Mouse (Mus musculus) left cerebral cortex, postnatal 25 days (tissue): ENCODE measurements around the gene Fcamr. TPM values are rescaled to one million over a fixed set of nuclear protein-coding genes. Genes with fewer than 3 reads are reported as not detected.

Experiments used
- DNase-seq, 2 experiments: peaks; one replicate each; pipeline ENCODE4 v3.0.0; 2022; ENCODE audit warnings: low spot score in 2 of 2, mixed read lengths in 1 of 2
- intact Hi-C: fragments of 180-260 bp; cut with DNase I; formaldehyde crosslinking; loops from one replicate; pipeline ENCODE4 v1.15.1; 2025
- total RNA-seq, 2 experiments: library from RNA; stranded (reverse); gene quantifications; 2 replicates each; pipeline ENCODE4 v1.2.3; 2021

Gene Fcamr
- total RNA-seq = not detected

DNA sequence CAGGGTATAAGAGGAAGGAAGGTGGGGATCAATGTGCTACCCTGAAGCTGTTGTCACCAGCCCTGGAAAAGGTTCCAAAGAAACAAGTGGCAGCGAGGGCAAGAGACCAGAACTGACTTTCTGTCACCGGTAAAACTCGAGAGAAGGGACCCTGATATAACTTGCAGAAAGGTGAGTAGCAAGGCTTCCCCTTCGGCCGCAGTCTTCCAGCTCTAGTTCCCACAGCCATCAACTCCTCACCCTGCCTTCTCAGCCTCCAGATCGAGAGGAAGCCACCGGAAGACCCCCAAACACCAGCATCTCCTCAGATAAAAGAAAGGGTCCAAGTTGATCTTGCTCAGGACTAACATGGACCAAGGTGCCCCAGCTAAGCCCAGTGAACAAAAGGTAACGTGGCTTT, at the start of gene Fcamr:
Gene Fcamr, plus strand, starts transcription at position 301 of the 400 bp plus-strand sequence.
- intact Hi-C loops = no loop called here
- DNase-seq = no peak

DNA sequence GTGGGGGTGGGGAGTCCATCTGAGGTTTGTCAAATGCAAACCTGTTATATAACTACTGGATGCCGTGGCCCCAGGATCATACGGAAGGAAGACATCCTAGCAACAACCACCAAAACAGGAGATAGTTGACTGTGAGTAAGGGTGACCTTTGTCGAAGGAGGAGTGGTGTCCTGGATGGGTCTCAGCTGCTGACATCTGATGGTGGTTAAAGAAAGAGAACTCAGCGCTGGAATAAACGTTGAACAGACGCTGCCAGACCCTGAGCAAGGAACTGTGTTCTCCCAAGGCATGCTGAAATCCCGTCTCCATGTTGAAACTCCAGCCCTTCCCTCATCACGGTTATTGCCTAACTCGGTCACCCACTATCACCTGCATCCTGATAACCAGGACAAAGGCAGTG, 41.0 kb upstream of the Fcamr start:
- DNase-seq = no peak
- intact Hi-C loops = no loop called here

DNA sequence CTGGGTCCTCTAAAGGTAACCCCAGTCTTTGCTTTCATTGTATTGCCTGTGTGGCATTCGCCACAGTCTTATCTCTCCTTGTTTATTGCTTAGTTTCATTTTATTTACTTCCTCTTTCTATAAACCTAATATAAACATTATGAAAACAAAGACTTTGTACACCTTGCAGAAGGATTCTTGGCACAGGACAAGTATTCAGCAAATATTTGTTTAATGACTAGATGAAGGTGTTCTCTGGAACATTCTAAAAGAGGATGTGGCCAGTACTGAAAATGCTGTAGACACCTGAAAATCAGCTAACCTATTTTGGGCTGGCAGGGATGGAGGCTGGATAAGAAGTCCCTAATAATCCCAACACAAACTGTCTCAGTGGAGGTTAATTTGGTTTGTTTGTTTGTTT, 39.1 kb upstream of the Fcamr start:
- DNase-seq = no peak
- intact Hi-C loops = no loop called here

DNA sequence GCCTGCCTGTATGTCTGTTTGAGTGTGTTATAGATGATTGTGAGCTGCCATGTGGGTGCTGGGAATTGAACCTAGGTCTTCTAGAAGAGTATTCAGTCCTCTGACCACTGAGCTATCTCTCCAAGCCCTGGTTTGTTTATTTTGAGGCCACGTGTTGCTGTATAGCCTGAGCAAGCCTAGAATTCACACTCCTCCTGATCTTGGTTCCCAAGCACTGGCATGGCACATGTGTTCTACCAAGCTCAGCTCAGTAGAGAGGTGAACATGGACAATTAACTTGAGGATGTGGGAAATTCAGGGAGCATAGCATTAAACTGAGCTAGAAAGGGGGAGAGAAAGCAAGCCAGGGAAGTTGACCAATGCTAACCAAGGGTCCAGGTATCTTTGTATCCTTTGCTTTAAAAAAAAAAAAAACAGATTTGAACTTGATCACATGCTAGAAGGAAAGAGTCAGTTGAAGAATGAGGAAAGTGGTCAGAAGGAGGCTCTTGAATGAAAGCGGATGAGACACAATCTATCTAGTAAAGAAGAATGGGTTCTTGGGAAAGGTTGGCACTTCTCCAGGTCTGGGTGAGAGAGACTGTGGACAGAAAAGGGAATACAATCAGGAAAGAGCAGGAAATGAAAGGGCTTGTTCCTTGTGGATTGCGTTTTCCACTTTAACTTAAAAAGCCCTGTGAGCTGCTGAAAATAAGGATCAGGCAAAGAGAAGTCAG, 38.5 kb upstream of the Fcamr start:
- DNase-seq = no peak
- intact Hi-C loops = no loop called here

DNA sequence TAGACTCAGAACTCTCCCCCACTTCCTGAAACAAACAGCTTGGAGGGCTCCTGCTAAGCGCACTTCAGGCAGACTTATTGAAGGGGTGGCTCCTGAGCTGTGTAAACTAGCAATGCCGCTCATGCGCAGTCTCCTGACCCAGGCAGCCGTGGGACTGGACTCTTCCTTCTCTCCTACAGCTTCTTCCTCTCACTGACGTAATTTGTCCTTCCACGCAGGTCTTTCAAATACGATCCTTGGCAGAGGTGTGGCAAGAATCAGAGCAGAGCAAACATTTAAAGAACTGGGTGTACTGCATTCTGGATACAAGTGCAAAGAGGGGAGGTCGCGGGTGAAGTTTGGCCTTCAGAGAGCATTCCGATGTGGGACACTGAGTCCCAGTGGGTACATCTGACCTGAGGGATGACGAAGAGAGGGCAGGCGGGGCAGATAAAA, 36.7 kb upstream of the Fcamr start:
- no peak for DNase-seq

DNA sequence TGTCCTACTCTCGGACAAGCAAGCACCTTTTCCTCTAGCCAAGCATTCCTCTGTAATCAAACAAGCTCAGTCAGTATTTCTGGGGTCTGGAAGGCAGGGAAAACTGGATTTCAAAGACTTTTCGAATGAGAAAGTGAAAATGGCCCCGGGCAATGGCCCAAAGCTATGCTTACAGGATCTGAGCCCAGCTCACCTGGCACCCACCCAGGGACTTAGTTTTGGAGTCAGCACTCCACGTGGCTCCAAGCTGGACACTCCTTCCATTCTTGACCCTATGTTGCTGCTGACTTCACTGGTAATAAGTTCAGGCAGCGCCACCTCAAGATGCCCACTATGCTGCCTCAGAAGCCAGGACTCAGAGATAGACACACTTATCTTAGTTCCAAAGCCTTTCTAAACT, 33.6 kb upstream of the Fcamr start:
- intact Hi-C loops = no loop called here
- DNase-seq = no peak

More for the DNA sequence above, 36.7 kb upstream of the Fcamr start:
- intact Hi-C loops = no loop called here

DNA sequence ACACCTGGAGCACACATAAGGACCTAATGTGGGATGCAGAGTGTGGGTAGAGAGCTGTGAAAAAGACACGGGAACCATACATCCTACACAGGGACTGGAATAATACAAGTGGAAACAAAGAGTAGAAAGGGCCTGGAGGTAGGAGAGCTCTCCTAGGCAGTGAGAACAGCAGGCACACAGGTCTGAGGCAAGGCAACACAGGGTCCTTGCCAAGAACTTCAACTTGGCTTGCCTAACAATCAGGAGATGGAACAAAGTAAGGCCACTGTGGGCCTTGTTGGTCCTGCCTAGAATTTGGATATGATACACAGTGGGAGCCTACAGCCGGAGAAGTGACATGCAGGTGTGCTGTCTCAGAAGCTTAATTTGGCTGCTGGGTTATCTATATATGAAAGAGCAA, 30.8 kb upstream of the Fcamr start:
- intact Hi-C loops = no loop called here
- DNase-seq = no peak

DNA sequence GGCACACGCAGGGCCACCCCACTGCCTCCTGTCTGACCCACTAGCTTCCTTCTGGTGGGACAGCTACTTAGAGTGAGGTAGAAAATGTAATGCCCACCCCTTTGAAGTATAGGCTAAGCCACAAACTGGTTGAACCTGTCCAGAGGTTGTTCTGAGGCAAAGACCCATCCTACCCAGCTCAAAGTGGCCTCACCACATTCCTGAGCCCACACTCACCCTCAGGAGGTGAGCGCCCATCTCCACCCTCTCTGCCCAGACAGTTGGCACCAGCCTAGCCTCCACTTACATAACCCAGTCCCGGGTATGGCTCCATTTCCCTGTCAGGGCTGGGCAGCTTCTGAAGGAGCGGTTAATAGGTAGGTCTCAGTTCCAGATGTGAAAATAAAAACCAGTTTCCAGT, 30.2 kb upstream of the Fcamr start:
- intact Hi-C loops = no loop called here

DNA sequence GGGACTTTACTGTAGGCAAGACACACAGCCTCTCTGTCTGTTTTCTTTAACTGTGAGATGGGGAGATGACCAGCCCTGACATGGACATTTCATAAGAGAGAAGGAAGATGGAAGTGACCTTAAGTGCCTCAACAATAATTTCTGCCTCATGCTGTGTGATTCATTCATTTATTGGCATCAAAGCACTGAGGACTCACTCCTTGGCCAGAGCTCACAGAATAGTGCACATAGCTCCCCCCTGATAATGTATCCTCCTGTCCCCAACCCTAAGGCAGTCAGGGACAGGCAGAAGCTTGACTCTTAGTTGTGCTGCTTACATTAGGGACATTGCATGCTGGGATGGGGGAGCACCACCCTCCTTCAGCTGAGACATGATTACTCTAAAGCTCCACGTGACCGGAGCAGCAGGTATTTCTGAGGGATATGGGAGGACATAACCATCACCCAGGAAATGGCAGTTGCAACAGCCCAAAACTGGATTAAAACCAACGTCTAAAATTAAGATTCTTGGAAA, 29.7 kb upstream of the Fcamr start:
- intact Hi-C loops = no loop called here
- DNase-seq = no peak

More for the DNA sequence above, 30.2 kb upstream of the Fcamr start:
- DNase-seq = no peak

DNA sequence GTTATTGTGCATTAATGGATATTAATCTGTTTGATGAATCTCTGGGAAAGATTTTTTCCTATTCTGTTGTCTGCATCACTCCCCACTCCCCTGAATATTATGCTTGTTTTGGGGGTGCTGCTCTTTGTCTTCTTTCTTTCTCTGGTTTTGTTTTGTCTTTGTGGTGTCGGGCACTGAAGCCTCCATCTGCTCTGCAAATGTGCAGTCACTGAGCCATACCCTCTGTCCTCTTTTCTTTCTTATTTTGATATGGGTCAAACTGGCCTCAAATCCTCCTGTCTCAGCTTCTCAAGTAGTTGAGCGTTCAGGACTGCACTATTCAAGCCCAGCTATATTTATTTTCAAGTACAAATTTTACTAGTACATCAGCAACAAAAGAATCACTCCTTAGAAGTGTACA, 25.5 kb upstream of the Fcamr start:
- intact Hi-C loops = loop anchor here (5.0 kb wide), 1 partner anchor 83 kb away; no protein-coding TSS in a partner anchor

DNA sequence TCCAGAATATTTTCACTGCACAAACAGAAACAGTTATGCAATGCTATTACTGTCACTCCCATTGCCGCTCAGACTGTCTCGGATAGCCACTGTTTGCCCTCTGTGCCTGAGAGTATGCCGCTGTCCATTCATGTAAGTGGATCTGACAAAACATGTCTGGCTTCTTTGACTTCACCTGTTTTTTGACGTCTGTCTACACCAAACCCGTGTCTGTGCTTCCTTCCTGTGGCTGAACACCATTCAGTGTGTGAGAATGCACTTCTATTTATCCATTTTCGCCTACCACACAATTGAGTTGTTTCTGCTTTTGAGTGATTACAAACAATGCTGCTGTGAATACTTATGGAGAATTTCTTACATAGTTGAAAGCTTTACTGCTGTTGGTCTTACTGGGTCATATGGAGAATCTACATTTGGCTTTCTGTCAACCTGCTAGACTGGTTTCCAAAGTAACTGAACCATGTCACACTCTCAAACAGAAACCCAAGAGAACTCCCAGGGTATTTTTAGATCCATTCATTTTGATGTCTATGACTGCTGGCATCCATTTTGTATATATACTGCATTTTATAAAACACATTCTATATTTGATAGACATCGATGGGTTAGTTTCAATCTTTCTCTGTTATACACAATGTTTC, 24.9 kb upstream of the Fcamr start:
- intact Hi-C loops = loop anchor here (5.0 kb wide), 1 partner anchor 84 kb away; no protein-coding TSS in a partner anchor
- no peak for DNase-seq

More for the DNA sequence above, 25.5 kb upstream of the Fcamr start:
- DNase-seq = no peak

DNA sequence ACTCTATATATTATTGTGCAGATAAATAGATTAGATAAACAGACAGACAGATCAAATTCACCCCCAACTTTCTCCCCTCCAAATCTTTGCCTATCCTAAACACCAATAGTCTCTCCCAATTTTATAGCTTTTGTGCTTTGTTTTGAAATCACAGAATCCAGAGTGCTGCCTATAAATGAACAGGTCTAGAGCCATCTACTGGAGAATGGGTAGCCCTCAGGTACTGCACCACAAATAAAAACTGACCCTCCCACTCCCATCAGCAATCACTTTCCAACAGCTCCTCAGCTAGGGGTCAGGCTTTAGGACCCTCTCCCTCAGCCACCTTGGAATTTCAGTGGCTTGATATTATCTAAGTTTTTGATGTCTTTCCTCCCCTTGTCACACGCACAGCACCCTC, 24.1 kb upstream of the Fcamr start:
- no peak for DNase-seq
- intact Hi-C loops = loop anchor here (5.0 kb wide), 1 partner anchor 84 kb away; no protein-coding TSS in a partner anchor

DNA sequence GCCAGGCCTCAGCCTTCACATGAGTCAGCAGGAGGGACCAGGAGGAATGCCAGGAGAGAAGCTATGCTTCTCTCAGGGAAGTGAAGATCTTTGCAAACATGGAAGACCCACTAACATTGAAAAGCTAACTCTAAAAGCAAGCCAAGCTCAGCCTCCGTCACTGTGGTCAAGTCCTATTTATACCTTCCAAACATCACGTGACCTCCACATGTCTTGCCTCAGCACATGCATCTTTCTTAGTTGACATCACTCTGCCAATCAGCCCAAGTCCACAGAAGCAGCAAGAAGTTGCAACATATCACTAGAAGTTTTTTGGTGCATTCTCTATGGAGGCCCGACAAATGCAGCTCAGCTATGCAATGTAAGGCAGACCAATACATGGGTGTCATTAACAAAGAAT, 20.8 kb upstream of the Fcamr start:
- intact Hi-C loops = loop anchor here (5.0 kb wide), 1 partner anchor 88 kb away; no protein-coding TSS in a partner anchor
- DNase-seq = no peak

DNA sequence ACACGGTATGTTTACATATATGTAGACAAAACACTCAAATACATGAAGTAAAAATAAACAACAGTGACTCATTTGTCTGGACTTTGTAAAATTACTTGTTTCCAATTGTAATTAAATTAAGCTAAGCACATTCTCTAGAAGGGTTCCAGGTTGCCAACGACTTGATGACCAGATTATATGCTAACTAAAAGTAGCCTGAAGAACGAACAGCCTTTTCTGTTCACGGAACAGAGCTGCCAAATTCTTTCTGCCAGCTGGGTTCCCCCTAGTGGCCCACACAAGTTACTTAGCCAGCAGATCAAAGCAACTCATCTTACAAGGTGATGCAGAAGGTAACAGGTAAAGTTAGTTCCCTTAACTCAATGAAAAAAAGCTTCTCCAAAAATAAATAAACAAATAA, 16.6 kb upstream of the Fcamr start:
- DNase-seq = peak; percentile 22 to 54
- intact Hi-C loops = no loop called here

DNA sequence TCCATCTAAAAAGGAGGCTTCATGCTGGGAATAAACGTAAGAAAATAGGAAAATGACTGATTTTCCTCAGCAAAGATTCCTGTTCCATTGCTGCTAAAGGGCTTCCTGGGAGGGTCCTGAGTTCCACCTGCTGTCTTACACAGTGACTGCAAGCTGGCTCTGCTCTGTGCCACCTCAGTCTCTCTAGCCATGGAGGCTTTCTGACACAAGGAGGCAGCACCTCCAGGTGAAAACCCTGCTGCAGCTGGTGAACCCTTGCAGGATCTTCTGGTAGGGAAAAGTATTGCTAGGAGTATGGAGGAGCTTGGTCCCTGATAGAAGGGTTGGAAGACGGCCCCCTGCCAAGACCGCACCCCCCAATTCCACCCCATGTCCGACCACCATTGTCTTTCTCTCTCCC, 13.7 kb upstream of the Fcamr start:
- intact Hi-C loops = loop anchor here (5.0 kb wide), 1 partner anchor 240 kb away; no protein-coding TSS in a partner anchor

DNA sequence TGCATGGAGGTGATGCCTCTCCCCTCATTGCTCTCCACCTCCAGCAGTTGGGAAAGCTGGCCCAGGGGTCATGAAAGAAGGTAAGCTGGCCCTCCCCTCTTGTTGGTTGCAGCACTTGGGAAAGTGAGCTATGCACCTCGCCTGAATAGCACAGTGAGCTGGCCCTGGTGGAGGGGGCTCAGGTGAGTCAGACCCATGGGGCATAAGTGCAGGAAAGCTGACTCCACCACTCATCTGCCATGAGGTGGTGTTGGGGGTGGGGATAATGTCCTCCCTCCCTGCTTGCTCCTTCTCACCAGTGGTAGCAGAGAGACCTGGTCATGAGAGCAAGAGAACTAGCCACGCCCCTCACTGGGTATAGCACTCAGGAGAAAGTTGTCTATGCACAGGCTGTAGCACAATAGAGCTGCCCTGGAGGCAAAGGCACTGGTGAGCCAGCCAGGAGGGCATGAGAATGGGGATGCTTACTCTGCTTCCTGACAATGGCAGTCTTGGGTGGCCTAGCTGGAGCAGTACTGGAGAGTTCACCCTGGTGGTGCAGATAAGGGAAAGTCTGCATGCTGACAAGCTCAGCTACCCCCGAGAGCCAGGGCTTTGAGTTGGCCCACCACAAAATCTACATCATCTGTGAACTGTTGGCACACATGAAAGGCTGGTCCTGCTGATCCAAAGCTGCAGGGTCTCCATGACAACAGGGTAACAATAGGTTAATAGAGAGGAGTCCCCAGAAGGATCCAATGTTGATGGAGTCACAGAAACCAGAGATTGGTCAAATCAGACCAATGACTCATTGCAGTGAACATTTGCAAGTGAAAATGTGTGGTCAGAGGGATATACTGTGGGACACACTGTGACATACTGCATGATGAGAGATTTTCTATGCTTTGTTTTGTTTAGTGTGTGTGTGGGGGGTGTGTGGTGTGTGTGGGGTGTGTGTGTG, 10.9 kb upstream of the Fcamr start:
- no peak for DNase-seq
- intact Hi-C loops = loop anchor here (5.0 kb wide), 1 partner anchor 242 kb away; no protein-coding TSS in a partner anchor

More for the DNA sequence above, 13.7 kb upstream of the Fcamr start:
- no peak for DNase-seq

DNA sequence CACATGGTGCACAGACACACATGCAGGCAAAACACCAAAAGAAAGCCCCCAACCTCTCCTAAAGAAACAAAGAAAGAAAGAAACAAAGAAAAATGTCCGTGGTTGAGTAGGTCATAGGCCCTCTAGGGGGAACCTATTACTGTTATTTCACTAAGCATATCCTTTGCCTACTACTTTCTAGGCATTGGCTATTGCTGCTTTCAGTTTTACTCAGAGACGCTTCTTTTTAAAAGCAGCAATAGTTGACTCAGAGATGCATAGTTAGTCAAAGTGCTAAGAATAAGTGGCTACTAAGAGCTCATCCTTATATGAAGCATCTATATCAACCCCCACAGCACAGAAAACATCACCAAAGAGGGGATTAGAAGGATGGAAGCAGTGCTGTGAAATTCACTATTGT, 5.4 kb upstream of the Fcamr start:
- no peak for DNase-seq
- intact Hi-C loops = loop anchor here (5.0 kb wide), 1 partner anchor 257 kb away; no protein-coding TSS in a partner anchor

DNA sequence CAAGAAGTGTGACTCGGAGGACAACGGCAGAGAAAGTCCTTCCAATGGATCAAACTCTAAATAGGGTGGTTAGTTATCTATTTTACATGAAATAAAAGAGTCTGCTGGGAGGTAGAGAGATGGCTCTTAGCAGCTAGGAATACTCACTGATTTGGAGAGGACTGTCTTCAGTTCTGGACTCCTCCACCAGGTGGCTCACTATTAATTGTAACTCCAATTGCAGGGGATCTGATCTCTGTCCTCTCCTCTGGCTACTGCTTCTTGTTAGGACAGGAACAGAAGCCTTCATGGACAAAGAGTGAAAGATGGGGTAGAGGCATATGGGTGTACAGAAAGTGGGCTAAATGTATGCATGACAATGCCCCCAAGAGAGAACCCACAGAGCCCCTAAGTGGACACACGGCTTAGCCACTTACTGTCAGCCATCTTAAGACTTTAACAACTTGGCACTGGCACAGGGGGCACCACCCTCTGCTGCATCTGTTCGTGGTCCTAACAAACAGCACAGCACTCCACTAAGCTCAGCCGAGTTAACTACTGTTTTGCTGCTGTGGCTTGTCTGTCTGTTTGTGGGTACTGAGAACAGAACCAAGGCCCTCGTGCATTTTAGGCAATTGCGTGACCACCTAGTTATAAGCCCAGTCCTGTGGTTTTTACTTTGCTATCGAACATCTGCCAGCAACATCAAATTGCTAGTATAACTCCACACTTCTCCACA, 3.6 kb upstream of the Fcamr start:
- peak; percentile 30 to 65 for DNase-seq
- intact Hi-C loops = loop anchor here (2.0 to 5.0 kb wide), 2 partner anchors 255 to 474 kb away; no protein-coding TSS in a partner anchor

DNA sequence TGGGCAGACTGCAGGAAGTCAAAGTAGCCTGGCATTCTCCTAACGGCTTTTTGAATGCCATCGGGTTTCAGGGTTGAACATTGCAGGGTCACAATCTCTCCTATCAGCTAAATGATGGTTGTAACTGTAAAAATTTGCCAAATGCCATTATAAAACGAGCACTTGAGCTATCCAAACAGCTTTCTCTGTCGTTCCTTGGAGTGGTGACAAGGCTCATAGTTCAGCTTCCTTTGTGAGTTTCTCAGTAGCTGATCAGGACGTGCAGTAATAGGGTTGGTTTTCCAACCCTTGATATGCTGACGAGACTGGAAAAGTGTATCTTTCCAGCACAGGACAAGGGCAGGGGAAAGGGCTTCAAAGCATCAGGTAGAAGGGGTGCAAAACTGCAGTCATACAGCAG, 2.7 kb upstream of the Fcamr start:
- DNase-seq = no peak
- intact Hi-C loops = loop anchor here (5.0 kb wide), 1 partner anchor 254 kb away; no protein-coding TSS in a partner anchor
